Mouse (Mus musculus): ENCODE results near the gene Pbld2.

The Pbld2 gene

GRCm38 (mm10) chr10:63062696-63063095 is 38.6 kb downstream of the Pbld2 start:
- in situ Hi-C loops (cut with MboI, MseI) = no loop called here

DNA sequence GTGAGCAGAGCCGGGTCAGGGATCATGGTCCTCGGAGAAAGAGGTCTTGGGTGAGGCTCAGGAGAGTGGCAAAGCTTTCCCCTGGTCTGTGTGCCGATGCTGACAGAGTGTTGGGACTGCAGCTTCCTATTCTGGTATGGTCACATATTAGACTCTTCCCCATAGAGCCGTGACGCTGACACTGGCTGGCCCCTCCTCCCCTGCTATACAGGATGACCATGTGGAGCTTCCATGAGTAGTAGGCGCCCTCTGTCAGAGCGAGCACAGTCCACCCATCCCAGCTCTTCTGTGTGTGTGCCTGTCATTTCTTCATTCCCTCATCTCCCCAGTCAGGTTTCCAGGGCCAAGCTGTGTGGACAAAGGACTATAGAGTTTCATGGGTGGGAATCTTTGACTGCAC is 39.2 kb downstream of the Pbld2 start:
- in situ Hi-C loops (cut with MboI, MseI) = no loop called here

- in situ Hi-C loops (cut with MboI, MseI) = no loop called here
Measured at GRCm38 (mm10) chr10:63064516-63064915, 40.4 kb downstream of the Pbld2 start.

- in situ Hi-C loops (cut with MboI, MseI) = no loop called here
Measured at GRCm38 (mm10) chr10:63065561-63065960, 41.4 kb downstream of the Pbld2 start.

- in situ Hi-C loops (cut with MboI, MseI) = no loop called here
Measured at GRCm38 (mm10) chr10:63065988-63066387, 41.9 kb downstream of the Pbld2 start.

GRCm38 (mm10) chr10:63086304-63086703 is 62.2 kb downstream of the Pbld2 start:
- in situ Hi-C loops (cut with MboI, MseI) = loop anchor here (10.0 kb wide), 1 partner anchor 272 kb away; no protein-coding TSS in a partner anchor

DNA sequence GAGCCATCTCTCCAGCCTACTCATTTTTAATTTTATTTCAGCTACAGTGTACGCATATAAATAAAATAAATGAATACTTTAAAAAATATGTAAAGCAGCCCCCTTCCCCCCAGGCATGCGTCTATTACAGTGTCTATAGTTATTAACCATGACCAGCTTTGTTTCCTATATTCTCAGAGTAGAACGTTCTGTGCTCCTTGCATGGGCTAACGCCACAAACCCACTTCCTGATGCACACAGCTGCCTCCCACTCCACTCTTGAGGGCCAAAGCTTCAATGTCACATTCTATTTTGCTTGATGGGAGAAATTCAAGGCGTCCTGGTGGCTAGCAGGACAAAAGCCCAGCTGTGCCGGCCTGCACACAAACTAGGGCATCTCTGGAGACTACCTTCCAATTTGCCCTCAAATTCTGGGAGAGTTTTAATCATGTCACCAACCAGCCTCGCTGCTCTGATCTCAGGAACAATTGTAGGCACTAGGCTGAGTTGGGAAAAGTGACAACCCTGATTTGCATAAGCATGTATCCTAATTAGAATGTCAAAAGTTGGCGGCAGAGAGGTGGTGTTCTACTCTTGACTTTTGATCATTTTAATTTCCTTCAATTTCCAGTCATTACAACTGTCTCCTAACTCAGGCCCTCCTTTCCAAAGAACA is 65.1 kb downstream of the Pbld2 start:
- in situ Hi-C loops (cut with MboI, MseI) = loop anchor here (10.0 kb wide), 1 partner anchor 274 kb away; no protein-coding TSS in a partner anchor

DNA sequence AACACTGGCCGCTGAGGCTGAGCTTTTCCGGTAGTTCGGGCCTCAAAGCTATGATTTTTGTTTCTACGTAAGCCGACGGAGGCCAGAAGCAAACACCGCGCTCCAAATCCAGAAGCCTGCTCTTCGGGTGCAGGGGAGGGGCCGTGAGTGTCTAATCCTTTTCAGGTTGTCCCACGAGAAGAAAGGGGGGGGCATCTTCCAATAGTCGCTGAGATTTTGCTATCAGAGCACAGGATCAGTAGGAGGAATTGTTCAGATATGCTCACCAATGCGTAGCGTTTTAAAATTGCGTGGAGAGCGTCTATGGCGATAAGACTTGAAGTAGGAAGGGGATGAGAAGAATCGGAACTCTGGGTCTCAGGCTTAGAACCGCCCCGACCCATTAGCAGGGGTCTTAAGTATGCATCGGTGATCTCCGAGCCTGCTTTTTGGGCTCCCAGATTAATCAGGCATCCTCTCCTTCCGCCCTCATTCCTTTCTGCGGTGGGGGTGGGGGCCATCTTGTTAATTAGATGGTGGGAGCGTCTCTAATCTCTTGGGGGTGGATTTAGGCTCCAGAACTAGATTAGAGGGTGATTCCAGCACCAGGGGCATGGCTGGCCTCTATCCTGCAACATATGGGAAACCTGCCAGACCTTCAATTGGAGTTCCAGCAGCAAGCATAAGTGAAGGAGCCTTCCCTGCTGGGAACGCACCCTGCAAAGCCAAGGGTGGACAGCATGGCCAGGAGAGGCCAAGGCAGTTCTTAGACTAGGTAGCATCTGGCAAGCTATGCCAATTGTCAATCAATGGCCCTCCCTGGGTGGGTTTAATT is 65.8 kb downstream of the Pbld2 start:
- in situ Hi-C loops (cut with MboI, MseI) = loop anchor here (10.0 kb wide), 1 partner anchor 275 kb away; no protein-coding TSS in a partner anchor

- in situ Hi-C loops (cut with MboI, MseI) = no loop called here
Measured at GRCm38 (mm10) chr10:63091915-63092314, 67.8 kb downstream of the Pbld2 start.

- in situ Hi-C loops (cut with MboI, MseI) = no loop called here
Measured at GRCm38 (mm10) chr10:63092616-63093550, 68.8 kb downstream of the Pbld2 start.

DNA sequence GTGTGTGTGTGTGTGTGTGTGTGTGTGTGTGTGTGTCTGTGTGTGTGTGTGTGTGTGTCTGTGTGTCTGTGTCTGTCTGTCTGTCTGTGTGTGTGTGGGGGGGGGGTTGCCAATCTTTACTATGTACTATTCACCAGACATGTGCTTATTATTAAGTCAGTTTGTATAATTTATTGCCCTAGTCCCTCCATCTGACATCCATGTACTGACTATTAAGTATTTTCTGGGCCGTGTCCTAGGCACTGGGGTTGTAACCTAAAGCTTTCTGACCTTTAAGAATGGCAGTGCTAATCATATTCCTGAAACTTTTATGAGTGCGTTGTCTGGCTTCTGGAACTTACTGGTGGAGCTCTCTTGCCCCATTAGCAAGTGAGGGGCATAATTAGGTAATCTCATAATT is 72.6 kb downstream of the Pbld2 start:
- in situ Hi-C loops (cut with MboI, MseI) = no loop called here

- in situ Hi-C loops (cut with MboI, MseI) = no loop called here
Measured at GRCm38 (mm10) chr10:63098191-63098590, 74.1 kb downstream of the Pbld2 start.

- in situ Hi-C loops (cut with MboI, MseI) = no loop called here
Measured at GRCm38 (mm10) chr10:63099521-63099920, 75.4 kb downstream of the Pbld2 start, which contains the start of gene Atoh7. Atoh7 (plus strand) TSS chr10:63099651.

DNA sequence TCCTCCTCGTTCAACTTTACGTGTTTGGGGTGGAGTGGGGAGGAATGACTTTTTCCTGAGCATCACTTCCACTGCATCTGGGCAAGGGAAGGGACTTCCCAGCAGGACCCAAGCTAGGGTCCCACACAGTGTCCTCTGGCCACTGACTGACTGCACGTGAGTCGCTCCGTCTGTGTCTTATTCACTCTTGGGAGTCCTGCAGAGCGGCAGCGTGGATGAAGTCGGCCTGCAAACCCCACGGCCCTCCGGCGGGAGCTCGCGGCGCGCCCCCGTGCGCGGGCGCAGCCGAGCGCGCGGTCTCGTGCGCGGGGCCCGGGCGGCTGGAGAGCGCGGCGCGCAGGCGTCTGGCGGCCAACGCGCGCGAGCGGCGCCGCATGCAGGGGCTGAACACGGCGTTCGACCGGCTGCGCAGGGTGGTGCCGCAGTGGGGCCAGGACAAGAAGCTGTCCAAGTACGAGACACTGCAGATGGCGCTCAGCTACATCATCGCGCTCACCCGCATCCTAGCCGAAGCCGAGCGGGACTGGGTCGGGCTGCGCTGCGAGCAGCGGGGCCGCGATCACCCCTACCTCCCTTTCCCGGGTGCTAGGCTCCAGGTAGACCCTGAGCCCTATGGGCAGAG is 75.9 kb downstream of the Pbld2 start:
- in situ Hi-C loops (cut with MboI, MseI) = no loop called here

GRCm38 (mm10) chr10:63100657-63101056 is 76.5 kb downstream of the Pbld2 start:
- in situ Hi-C loops (cut with MboI, MseI) = no loop called here
